Mouse (Mus musculus): ENCODE measurements at regions not wholly inside any gene's neighbourhood (a gene's known extent, or its start where the extent isn't known, plus 50 kb on each side); places are given as distances from the start of the nearest gene placed in this dataset.

GRCm38 (mm10) chr6:88964071-88964470, 62.0 kb downstream of the Tpra1 start:
- intact Hi-C loops (cut with DNase I): no loop called here

GRCm38 (mm10) chr6:88964911-88965310, 62.9 kb downstream of the Tpra1 start:
- intact Hi-C loops (cut with DNase I): no loop called here

DNA sequence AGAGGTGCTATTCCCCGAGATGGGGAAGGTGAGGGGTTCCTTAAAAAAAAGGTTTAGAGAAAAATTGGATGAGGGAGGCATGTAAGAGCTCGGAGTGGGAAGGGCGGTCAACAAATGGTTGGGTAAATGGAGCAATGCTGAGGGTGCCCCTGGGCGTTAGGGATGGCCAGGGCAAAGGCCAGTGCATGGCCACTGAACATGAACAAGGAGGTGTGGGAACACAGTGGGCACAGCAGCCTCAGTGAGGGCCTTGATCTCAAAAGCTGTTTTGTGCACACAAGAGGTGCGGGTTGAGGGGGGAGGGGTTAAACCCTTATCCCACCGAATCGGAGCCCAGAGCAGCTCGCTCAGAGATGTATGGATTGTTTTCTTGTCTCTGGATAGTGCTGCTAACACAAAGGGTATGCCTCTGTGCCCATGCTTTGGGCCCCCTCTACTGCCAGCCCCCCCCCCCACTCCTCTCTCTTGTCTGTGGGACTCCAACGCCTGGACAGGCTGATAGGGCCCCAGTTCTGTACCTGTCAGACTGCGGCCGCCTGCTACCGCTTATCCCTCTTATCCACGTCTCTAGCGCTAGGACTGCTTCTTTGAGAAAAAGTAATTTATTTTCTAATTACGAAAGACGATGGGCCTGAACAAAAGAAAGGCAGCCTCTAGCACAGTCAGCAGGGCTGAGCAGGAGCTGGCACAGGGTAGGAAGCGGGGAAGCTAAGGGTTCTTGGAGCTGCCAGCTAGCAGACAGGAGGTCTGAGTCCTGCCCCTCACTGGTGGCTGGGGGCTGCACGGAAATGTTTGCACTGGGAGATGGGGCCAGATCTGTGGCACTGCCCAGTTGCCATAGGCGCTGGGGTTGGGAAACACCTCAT, 63.5 kb downstream of the Tpra1 start:
- intact Hi-C loops (cut with DNase I): no loop called here

DNA sequence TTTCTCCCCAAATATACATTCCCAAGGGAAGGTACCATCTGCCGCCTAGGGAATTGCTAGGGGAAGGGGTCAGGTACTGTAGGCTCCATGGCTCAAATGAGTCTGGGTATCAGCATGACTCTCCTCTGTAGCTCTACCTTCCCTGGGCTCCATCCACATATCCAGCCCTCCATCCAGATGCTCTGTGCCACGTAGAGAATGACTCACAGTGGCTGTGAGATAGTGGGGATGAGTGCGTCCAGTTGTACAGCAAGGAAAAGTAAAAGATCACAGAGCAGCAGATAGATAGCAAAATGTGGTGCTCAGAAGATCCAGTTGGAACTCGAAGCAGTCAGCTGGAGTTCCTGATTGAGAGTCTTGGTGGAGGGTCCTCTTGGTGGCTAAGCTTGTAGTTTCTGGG, 64.5 kb downstream of the Tpra1 start:
- intact Hi-C loops (cut with DNase I): no loop called here

DNA sequence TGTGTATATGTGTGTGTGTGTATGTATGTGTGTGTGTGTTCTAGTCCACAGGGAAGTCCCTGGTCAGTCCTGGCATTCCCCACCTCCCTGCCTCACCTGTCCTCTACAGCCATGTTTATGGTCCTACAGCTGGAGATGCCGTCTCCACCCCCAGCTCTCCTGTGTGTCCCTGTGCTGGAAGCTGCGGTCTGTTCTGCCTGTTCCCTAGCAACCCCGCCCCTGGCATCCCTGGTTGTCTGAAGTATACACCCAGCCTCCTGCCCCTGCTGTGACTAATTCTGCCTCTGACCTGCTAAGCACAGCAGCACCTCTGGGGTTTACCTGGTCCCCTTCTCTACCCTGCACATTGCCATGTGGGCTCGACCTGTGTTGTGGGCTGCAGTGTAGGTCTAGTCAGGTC, 66.8 kb downstream of the Tpra1 start:
- intact Hi-C loops (cut with DNase I): no loop called here

- intact Hi-C loops (cut with DNase I): no loop called here
These were observed 69.7 kb downstream of the Tpra1 start for GRCm38 (mm10) chr6:88971729-88972128.

DNA sequence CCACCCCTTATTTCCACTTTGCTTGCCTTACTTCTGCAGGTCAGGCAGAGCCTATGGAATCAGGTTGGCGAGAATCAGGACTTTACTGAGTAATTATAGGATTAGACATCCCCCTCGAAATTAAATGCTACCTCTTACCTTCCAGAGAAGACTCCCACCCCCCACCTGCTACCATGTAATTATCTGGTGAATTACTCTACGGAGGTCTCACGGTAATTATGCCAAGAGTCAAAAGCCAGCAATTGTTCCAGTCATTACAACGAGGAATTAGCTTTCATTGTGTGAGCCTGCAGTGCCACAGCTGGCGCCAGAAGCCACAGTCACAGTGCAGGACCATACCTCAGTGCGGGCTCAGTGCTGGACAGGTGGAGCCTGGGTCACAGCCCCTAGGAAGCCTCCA, 72.4 kb downstream of the Tpra1 start:
- intact Hi-C loops (cut with DNase I): no loop called here

DNA sequence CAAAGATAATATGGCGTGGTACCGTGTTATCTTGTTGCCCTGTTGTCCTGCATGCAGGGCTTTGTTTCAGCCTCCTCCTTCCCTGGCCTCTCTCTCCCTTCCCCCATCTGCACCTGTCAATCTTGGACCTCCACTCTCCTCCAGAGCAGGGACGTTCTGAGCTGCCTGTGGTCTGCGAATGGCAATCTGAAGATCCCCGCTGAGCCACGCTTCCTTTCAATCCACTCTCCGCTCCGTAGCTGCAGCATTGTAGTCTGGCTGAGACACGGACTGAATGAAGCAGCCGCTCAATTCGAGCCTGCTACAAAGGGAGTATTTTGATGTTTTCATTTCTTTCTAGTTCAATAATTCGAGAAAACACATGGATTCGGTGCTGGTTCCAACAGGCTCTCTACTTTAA, 74.5 kb downstream of the Tpra1 start:
- intact Hi-C loops (cut with DNase I): loop anchor here (5.0 kb wide), 1 partner anchor 656 kb away; no protein-coding TSS in a partner anchor

- intact Hi-C loops (cut with DNase I): loop anchor here (5.0 kb wide), 1 partner anchor 655 kb away; no protein-coding TSS in a partner anchor
These were observed 74.9 kb downstream of the Tpra1 start for GRCm38 (mm10) chr6:88976994-88977393.

DNA sequence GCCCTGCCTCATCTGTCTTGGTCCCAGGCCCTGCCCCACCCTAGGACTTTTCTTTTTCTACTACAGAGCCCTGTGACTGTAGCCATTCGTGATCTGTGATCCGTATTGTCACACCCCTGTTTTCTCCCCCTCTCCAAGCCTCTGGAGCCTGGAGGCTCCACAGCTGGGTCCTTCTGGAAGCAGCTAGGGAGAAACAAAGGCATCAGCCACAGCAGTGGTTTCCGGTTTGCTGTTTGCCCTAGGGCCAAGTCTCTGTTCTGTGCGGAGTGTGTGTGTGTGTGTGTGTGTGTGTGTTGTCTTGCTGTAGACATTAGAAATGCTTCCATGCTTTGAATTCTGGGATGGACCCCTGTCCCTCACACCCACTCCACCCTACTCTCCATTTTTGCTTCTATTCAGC, 76.9 kb downstream of the Tpra1 start:
- intact Hi-C loops (cut with DNase I): loop anchor here (5.0 kb wide), 1 partner anchor 653 kb away; no protein-coding TSS in a partner anchor

DNA sequence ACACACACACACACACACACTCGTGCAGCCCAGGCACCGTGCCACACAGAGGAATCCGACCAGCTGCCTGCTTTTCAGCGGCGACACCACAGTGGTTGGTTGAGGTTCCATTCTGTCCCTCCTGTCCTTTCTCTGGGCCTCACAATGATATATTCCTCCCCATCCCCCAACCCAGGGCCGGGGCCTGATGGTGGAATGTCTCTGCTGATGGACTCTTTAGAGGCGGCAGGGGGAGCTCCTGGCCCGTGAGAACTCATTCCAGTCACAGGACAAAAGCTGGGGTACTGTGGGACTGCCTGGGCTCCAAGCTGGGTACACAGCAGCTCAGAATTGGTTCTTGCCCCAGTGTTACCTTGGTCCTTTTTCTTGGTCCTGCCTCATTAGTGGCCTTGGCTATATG, 78.1 kb downstream of the Tpra1 start:
- intact Hi-C loops (cut with DNase I): loop anchor here (2.0 kb wide), 1 partner anchor 573 kb away; no protein-coding TSS in a partner anchor

GRCm38 (mm10) chr6:88981544-88981943, 79.5 kb downstream of the Tpra1 start:
- intact Hi-C loops (cut with DNase I): loop anchor here (2.0 kb wide), 1 partner anchor 571 kb away; no protein-coding TSS in a partner anchor

DNA sequence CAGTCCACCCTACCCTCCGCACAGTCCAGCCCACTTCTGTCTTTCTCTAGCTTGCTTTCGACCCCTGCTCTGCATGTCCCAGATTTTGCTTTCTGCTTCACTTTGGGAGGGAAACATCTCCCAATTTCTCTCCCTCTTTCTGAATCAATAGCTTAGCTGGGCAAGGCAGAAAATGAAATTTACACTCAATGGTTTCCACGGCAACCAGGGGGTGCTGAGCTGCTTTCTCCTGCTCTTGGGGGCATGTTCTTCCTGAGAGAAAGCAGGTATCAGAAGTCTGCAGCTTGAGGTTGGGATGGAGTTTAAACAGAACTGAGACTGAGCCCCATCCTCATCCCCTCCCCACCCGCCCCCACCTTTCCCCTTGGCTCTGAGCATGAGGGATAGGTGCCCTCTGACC, 82.1 kb downstream of the Tpra1 start:
- intact Hi-C loops (cut with DNase I): no loop called here

DNA sequence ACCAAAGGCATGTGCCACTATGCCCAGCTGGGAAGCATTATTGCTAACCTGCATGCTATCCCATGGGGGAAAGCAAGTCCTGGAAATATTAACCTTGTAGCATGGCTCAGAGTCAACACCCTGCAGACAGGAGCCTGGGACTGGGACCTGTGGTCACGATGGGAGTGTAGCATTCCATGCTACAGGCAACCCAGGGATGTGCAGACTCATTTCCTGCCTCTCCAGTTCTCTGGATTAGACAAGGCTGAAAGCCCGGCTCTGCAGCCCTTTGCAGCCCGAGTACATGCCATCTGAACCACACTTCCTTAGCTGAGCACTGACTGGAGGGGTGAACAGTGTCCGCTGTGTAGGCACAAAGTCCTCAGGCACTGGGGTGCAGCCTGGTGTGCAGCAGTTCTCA, 82.8 kb downstream of the Tpra1 start:
- intact Hi-C loops (cut with DNase I): no loop called here

- intact Hi-C loops (cut with DNase I): no loop called here
These were observed 86.5 kb downstream of the Tpra1 start for GRCm38 (mm10) chr6:88988551-88988950.

DNA sequence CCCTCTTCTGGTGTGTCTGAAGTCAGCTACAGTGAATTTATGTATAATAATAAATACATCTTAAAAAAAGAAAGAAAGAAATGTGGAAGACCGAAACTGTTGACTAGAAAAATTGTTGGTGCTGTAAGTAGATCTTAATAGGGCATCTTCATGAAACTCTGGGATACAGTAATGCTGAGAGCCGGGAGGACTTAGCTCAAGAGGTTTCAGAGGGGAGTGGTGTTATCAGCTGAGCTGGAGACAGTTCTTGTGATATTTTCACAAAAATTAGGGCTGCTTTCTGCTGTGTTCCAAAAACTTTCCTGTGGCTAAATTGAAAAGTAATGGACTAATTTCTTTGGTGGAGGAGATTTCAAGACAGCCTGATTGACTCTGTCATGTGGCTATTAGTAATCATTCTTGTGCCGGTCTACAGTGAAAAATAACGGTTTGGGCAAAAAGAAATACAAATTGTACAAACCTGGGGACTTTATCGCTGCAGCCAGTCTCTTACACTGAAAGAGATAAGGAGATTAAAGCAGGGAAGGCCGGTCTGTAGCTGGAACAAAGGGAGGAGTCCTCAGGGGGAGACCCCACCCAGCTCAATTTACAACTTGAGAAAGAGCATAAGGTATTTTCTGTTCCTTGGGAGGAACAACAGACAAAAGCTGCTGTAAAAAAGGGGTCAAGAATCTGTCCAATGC, 87.7 kb downstream of the Tpra1 start:
- intact Hi-C loops (cut with DNase I): no loop called here

DNA sequence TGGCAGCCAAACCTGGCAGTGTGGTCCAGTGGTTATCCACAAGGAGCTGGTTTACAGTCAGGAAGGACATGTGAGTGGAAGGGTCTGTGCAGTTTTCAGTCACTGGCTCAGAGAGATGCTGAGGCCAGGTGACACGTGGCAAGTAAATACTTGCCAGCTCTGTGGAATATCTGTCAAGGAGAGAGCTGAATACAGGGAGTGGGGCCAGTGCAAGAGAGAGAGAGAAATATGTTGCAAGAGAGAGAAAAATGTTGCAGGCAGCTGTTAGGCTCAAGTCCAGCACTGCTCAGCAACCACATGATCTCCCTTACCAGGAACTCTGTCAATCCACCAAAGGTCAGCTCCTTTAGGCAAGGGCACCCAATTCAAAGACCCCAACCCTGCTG, 88.2 kb downstream of the Tpra1 start:
- intact Hi-C loops (cut with DNase I): no loop called here

GRCm38 (mm10) chr6:88995077-88995476, 93.0 kb downstream of the Tpra1 start:
- intact Hi-C loops (cut with DNase I): no loop called here

DNA sequence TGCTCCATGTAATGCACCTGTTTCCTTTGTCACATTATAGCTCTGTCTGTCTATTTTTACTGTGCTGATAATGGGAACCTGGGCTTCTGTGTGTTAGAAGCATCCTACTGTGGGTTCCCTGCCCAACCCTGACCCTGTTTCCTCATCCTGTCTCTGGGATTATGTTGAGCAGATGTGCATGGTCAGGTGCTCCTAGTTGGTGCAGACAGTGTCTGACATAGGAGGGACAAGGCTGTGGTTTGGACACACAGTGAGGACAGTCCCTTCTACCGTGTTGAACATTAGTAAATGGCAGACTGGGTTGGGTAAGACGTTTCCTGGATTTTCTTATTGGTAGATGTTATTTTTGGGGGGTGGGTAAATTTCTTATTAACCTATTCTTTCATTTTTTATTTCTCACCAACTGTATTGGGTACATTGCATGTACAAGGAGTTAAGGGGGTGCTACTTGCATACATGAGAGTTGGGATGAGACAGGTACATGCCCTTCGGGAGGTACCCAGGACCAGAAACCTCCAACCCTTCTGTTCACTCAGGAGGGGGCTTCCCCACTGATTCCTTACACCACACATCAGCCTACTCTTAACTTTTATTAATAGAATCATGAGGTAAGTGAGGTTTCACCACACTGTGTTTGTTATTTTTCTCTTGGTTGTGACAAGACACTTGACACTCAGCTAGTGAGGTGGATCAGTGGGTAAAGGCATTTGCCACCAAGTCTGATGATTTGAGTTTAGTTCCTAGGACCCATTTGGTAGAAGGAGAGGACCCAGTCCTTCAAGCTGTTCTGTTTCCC, 97.1 kb downstream of the Tpra1 start:
- intact Hi-C loops (cut with DNase I): no loop called here

- intact Hi-C loops (cut with DNase I): no loop called here
These were observed 98.3 kb downstream of the Tpra1 start for GRCm38 (mm10) chr6:89000359-89000758.

DNA sequence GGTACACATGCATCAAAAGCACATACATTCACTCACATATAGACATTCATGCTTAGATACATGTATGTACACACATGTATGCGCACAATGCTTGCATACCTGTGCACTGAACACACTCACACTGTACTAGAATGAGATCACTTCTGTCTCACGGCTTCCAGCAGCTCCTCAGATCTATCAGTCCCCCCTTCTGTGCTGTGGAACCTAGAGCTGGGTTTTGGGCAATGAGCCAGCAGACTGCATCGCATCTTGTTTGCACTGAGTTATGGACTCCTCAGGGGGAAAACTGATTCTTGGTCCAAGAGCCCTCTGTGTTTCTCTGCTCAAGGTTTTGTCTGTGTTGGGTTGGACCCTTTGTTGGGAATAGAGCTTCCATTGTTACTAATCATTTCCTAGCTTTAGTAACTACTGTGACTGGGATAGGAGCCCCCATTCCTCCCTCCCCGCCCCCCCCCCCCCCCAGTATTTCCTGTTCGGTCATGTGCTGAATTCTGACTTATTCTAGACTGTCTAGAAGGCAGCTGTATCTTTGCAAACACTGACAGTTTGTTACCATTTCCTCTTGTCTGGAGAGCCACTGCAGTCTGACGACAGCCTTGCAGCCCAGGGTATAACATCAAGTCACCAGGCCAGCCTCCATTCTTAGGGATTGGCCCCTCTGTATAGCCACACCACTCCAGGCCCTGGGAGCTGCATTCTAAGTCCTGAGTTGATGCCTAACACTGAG, 101.3 kb downstream of the Tpra1 start:
- intact Hi-C loops (cut with DNase I): no loop called here

Measured in adrenal gland (tissue).